Comparison of ENCODE assay signal across 28 mouse cellular contexts in genomic region chr8:126140998-126141397, GRCm38 (mm10).
DNase-seq lines count a peak whose midpoint lies in the region; ATAC-seq and TF ChIP-seq lines count a peak whose summit lies in the region.
"Had no signal": no experiment of that assay in that cellular context is flagged by ENCODE, and none has a peak within 500 bp of the region (broad histone marks: within the 10 kb centered on the region; RNA-seq: fewer than 3 reads in every experiment).

No protein-coding gene starts in this region.

- peaks cover 16% of the 10 kb centered on the region for H3K4me1 ChIP-seq in cerebellum, adult 2 months (ENCODE audit: control insufficient read depth, insufficient read depth, low read length)
- no peaks in the 10 kb centered on the region for H3K4me1 ChIP-seq in forebrain, postnatal 0 days (ENCODE audit: insufficient read depth)
- peaks cover 16% of the 10 kb centered on the region for H3K4me1 ChIP-seq in forebrain, embryonic 10.5 days
- H3K4me1 ChIP-seq in liver, embryonic 11.5 days (replicated peaks; ENCODE audit: control insufficient read depth, insufficient read depth, low read length): no peaks in the 10 kb centered on the region

- H3K4me3 ChIP-seq in cerebellum, adult 2 months (replicated peaks; ENCODE audit: insufficient read depth, low read depth, low read length): peak overlapping the region; percentile 59
- no peak overlapping the region for H3K4me3 ChIP-seq in forebrain, postnatal 0 days (ENCODE audit: low read depth, low read length)
- H3K4me3 ChIP-seq in forebrain, embryonic 10.5 days: no peak overlapping the region
- H3K4me3 ChIP-seq in layer of hippocampus, adult 2 months: peak overlapping the region; percentile 72
- no peak overlapping the region for H3K4me3 ChIP-seq in liver, embryonic 11.5 days (ENCODE audit: low read depth, low read length)
- H3K4me3 ChIP-seq: embryonic facial prominence, embryonic 10.5 days; embryonic facial prominence, embryonic 13.5 days; erythroblast, embryonic 14.5 days; heart, embryonic 10.5 days; heart, embryonic 13.5 days; intestine, embryonic 15.5 days had no signal

- no peak for TF ChIP-seq POLR2A in cerebellum, adult 2 months (IDR thresholded peaks at IDR 0.05; ENCODE audit: borderline replicate concordance, insufficient read depth, low read length)

- no peak for TF ChIP-seq CTCF in cerebellum, adult 2 months (IDR thresholded peaks at IDR 0.05; ENCODE audit: borderline replicate concordance, insufficient read depth, low read depth, low read length)
- TF ChIP-seq CTCF in forebrain, postnatal 0 days (IDR thresholded peaks at IDR 0.05; ENCODE audit: low read depth): no peak
- no peak for TF ChIP-seq CTCF in layer of hippocampus, adult 2 months (conservative IDR thresholded peaks at IDR 0.05)

- no peaks in the 10 kb centered on the region for H3K27me3 ChIP-seq in cerebellum, adult 2 months (ENCODE audit: control insufficient read depth, insufficient read depth, low read length)
- peaks cover 5% of the 10 kb centered on the region for H3K27me3 ChIP-seq in forebrain, postnatal 0 days (ENCODE audit: insufficient read depth, low read length)
- H3K27me3 ChIP-seq in forebrain, embryonic 10.5 days (ENCODE audit: poor library complexity, severe bottlenecking): peaks cover 62% of the 10 kb centered on the region
- peaks cover 36% of the 10 kb centered on the region for H3K27me3 ChIP-seq in liver, embryonic 11.5 days (replicated peaks; ENCODE audit: control insufficient read depth, insufficient read depth, low read length)

- H3K9ac ChIP-seq in forebrain, postnatal 0 days: 0 out of 2 replicates have a peak overlapping the region, but pooled peaks have one; percentile 0
- H3K9ac ChIP-seq in liver, embryonic 11.5 days (ENCODE audit: low read depth, low read length): no peak overlapping the region
- H3K9ac ChIP-seq: embryonic facial prominence, embryonic 13.5 days; heart, embryonic 13.5 days; hindbrain, embryonic 14.5 days; intestine, embryonic 15.5 days had no signal

- WGBS in cerebellum, adult 2 months: 29% methylated on average over 6 of the region's 6 CpGs
- 61% methylated on average over 6 of the region's 6 CpGs for WGBS in forebrain, postnatal 0 days
- 89% methylated on average over 6 of the region's 6 CpGs for WGBS in forebrain, embryonic 10.5 days
- 85% methylated on average over 6 of the region's 6 CpGs for WGBS in liver, embryonic 11.5 days

- ATAC-seq in cerebellum, adult (ENCODE audit: insufficient number of reproducible peaks, low FRiP score, low TSS enrichment): no peak
- no peak for ATAC-seq in forebrain, postnatal 0 days
- ATAC-seq in liver, embryonic 11.5 days (replicated peaks; ENCODE audit: low FRiP score): no peak
- ATAC-seq: forebrain, embryonic 14.5 days; intestine, embryonic 15.5 days; Patski had no signal

- H3K27ac ChIP-seq in cerebellum, adult 2 months (ENCODE audit: insufficient read depth, low read length): no peak overlapping the region
- no peak overlapping the region for H3K27ac ChIP-seq in forebrain, postnatal 0 days (ENCODE audit: low read depth, low read length)
- no peak overlapping the region for H3K27ac ChIP-seq in forebrain, embryonic 10.5 days
- H3K27ac ChIP-seq in layer of hippocampus, adult 2 months: peak overlapping the region; percentile 91
- H3K27ac ChIP-seq in liver, embryonic 11.5 days (ENCODE audit: low read depth, low read length): no peak overlapping the region
- H3K27ac ChIP-seq: embryonic facial prominence, embryonic 10.5 days; embryonic facial prominence, embryonic 13.5 days; heart, embryonic 10.5 days; heart, embryonic 13.5 days; hindbrain, embryonic 14.5 days; intestine, embryonic 15.5 days had no signal

- peak in 1 of 2 experiments; percentile 49 for DNase-seq in cerebellum, adult 2 months
- DNase-seq in forebrain, postnatal 0 days: no peak
- no peak for DNase-seq in forebrain, embryonic 10.5 days (ENCODE audit: extremely low spot score, low spot score)
- DNase-seq in layer of hippocampus, adult 2 months (ENCODE audit: low spot score in 2 of 2): no peak
- no peak for DNase-seq in layer of hippocampus, postnatal 25 days (ENCODE audit: extremely low spot score in 1 of 2, low spot score in 1 of 2)
- DNase-seq in liver, embryonic 11.5 days (ENCODE audit: low spot score): no peak
- DNase-seq: adrenal gland, postnatal 10 days; adrenal gland, postnatal 36 days; B cell, adult 2 months; cerebellum, adult 8-10 months; embryo, embryonic 11 days; gastrocnemius, postnatal 25 days; heart, adult 18-20 months; heart, postnatal 14 days; heart, postnatal 4 days; kidney, adult 11 months; kidney, adult 8-10 months had no signal

- H3K9me3 ChIP-seq in forebrain, postnatal 0 days (ENCODE audit: low read length): no peaks in the 10 kb centered on the region
- H3K9me3 ChIP-seq in forebrain, embryonic 10.5 days: no peaks in the 10 kb centered on the region
- H3K9me3 ChIP-seq in liver, embryonic 11.5 days (ENCODE audit: control insufficient read depth, low read length): no peaks in the 10 kb centered on the region
- H3K9me3 ChIP-seq: embryonic facial prominence, embryonic 10.5 days; embryonic facial prominence, embryonic 13.5 days; heart, embryonic 10.5 days; heart, embryonic 13.5 days; intestine, embryonic 15.5 days had no signal

- peak overlapping the region; percentile 74 for H3K4me2 ChIP-seq in forebrain, postnatal 0 days (ENCODE audit: low read depth)
- no peak overlapping the region for H3K4me2 ChIP-seq in liver, embryonic 11.5 days
- H3K4me2 ChIP-seq: embryonic facial prominence, embryonic 13.5 days; heart, embryonic 13.5 days; hindbrain, embryonic 14.5 days; intestine, embryonic 15.5 days had no signal

- no peaks in the 10 kb centered on the region for H3K36me3 ChIP-seq in forebrain, postnatal 0 days (ENCODE audit: insufficient read depth)
- no peaks in the 10 kb centered on the region for H3K36me3 ChIP-seq in forebrain, embryonic 10.5 days (replicated peaks)
- no peaks in the 10 kb centered on the region for H3K36me3 ChIP-seq in liver, embryonic 11.5 days (ENCODE audit: control insufficient read depth, insufficient read depth, low read length)
- H3K36me3 ChIP-seq: embryonic facial prominence, embryonic 10.5 days; embryonic facial prominence, embryonic 13.5 days; G1E; heart, embryonic 10.5 days; heart, embryonic 13.5 days; intestine, embryonic 15.5 days had no signal

Comparison
In these comparisons a context has a peak if more than half of its experiments do, and no peak if none do; other contexts are left out.
1. H3K4me3 ChIP-seq: peak in cerebellum, adult 2 months (single experiment) and layer of hippocampus, adult 2 months (single experiment); none in forebrain, postnatal 0 days (single experiment), forebrain, embryonic 10.5 days (single experiment) and liver, embryonic 11.5 days (single experiment).